Mouse (Mus musculus): Measurements from ENCODE around the gene Shisa5. TPM values are rescaled to one million over a fixed set of nuclear protein-coding genes. Genes with fewer than 3 reads are reported as not detected.

The Shisa5 gene
- polyA plus RNA-seq, 1 experiment = 4,319 TPM

DNA sequence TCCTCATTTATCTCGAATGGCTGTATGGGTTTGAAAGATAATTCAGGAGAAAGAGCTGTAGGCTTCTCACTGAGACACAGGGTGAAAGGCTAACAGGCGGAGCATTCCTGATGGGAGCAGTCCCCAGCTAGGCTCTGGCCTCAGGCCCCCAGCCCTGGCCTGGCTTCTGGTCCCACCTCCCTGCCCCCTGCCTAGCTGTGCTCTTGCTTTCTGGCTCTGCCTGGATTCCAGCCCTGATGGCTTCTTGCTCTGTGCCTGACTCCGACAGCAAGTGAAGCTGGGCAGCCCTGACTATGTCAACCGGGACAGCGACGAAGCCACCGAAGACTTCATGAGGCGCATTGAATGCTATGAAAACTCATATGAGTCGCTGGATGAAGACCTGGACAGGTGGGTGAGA lies 30.3 kb upstream of the Shisa5 start:
- TF ChIP-seq CTCF (IDR thresholded peaks at IDR 0.05; ENCODE audit: extremely low read depth, insufficient read depth, insufficient read length, insufficient replicate concordance) = no peak
- no peak for TF ChIP-seq POLR2A (IDR thresholded peaks at IDR 0.05; ENCODE audit: low read depth, low read length)
- no peaks in the 10 kb centered on the region for H3K27me3 ChIP-seq (ENCODE audit: control insufficient read depth, insufficient read depth, low read length)
- 92% methylated on average over 9 of the region's 9 CpGs for WGBS

DNA sequence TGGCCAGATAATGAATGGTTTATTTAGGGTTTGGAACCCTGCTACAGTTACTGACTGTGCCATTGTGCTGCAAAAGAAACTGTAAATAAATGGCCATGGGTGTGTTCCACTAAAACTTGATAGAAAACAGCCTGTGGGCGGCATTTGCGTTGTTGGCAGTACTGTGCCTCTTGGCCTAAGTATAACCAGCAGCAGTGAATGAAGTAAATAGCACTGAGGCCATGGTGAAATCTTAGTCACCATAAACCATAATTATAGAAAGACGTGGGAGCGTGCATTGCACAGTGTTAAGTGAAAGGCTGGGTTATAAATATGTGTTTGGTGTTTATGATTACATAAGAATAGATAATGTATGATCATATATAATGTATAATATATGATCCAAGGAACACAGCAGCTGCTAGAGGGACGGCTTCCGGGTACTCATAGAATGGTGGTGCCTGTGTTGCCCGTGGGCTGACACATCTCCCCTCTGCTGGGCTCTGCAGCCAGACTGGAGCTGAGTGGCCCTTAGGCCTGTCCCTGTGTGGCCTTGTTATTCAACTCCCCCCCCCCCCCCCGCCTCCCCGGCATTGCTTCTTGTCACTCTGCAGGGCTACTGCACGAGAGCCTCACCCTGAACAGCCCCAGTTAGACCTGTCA lies 29.2 kb upstream of the Shisa5 start:
- H3K4me3 ChIP-seq (ENCODE audit: extremely low read depth, insufficient read depth, insufficient read length) = no peak overlapping the region
- DNase-seq (ENCODE audit: low read depth in 1 of 2, low spot score in 2 of 2) = no peak
- H3K36me3 ChIP-seq (ENCODE audit: control insufficient read depth, insufficient read depth, low read length) = peaks cover 2% of the 10 kb centered on the region; the same call in 1 of the 2 replicates
- 66% methylated on average over 10 of the region's 10 CpGs for WGBS
- TF ChIP-seq POLR2A (IDR thresholded peaks at IDR 0.05; ENCODE audit: low read depth, low read length) (no peak), CTCF (IDR thresholded peaks at IDR 0.05; ENCODE audit: extremely low read depth, insufficient read depth, insufficient read length, insufficient replicate concordance) (no peak)
- 0 out of 2 replicates have a peak, but pooled peaks cover 3% of the 10 kb centered on the region for H3K4me1 ChIP-seq (ENCODE audit: control insufficient read depth, insufficient read depth, insufficient read length)
- no peak overlapping the region for H3K27ac ChIP-seq (ENCODE audit: insufficient read depth, low read length)
- no peaks in the 10 kb centered on the region for H3K27me3 ChIP-seq (ENCODE audit: control insufficient read depth, insufficient read depth, low read length)

More for the DNA sequence above, 30.3 kb upstream of the Shisa5 start:
- H3K4me1 ChIP-seq (ENCODE audit: control insufficient read depth, insufficient read depth, insufficient read length) = 0 out of 2 replicates have a peak, but pooled peaks cover 3% of the 10 kb centered on the region
- no peak overlapping the region for H3K4me3 ChIP-seq (ENCODE audit: extremely low read depth, insufficient read depth, insufficient read length)
- H3K27ac ChIP-seq (ENCODE audit: insufficient read depth, low read length) = no peak overlapping the region
- no peak for DNase-seq (ENCODE audit: low read depth in 1 of 2, low spot score in 2 of 2)
- H3K36me3 ChIP-seq (ENCODE audit: control insufficient read depth, insufficient read depth, low read length) = peaks cover 2% of the 10 kb centered on the region; the same call in 1 of the 2 replicates

- peaks cover 2% of the 10 kb centered on the region; the same call in 1 of the 2 replicates for H3K36me3 ChIP-seq (ENCODE audit: control insufficient read depth, insufficient read depth, low read length)
- no peaks in the 10 kb centered on the region for H3K27me3 ChIP-seq (ENCODE audit: control insufficient read depth, insufficient read depth, low read length)
- 22% methylated on average over 17 of the region's 17 CpGs for WGBS
- TF ChIP-seq CTCF (IDR thresholded peaks at IDR 0.05; ENCODE audit: extremely low read depth, insufficient read depth, insufficient read length, insufficient replicate concordance) (no peak), POLR2A (IDR thresholded peaks at IDR 0.05; ENCODE audit: low read depth, low read length) (no peak)
- no peak overlapping the region for H3K27ac ChIP-seq (ENCODE audit: insufficient read depth, low read length)
- H3K4me3 ChIP-seq (ENCODE audit: extremely low read depth, insufficient read depth, insufficient read length) = no peak overlapping the region
- DNase-seq (ENCODE audit: low read depth in 1 of 2, low spot score in 2 of 2) = no peak
- H3K4me1 ChIP-seq (ENCODE audit: control insufficient read depth, insufficient read depth, insufficient read length) = 0 out of 2 replicates have a peak, but pooled peaks cover 3% of the 10 kb centered on the region
Observed at GRCm38 (mm10) chr9:109009636-109010315, 28.6 kb upstream of the Shisa5 start.

GRCm38 (mm10) chr9:109010316-109010690 lies 28.1 kb upstream of the Shisa5 start:
- no peak for DNase-seq (ENCODE audit: low read depth in 1 of 2, low spot score in 2 of 2)
- 0 out of 2 replicates have a peak, but pooled peaks cover 3% of the 10 kb centered on the region for H3K4me1 ChIP-seq (ENCODE audit: control insufficient read depth, insufficient read depth, insufficient read length)
- TF ChIP-seq CTCF (IDR thresholded peaks at IDR 0.05; ENCODE audit: extremely low read depth, insufficient read depth, insufficient read length, insufficient replicate concordance) = no peak
- no peak for TF ChIP-seq POLR2A (IDR thresholded peaks at IDR 0.05; ENCODE audit: low read depth, low read length)
- H3K27me3 ChIP-seq (ENCODE audit: control insufficient read depth, insufficient read depth, low read length) = no peaks in the 10 kb centered on the region
- peaks cover 2% of the 10 kb centered on the region; the same call in 1 of the 2 replicates for H3K36me3 ChIP-seq (ENCODE audit: control insufficient read depth, insufficient read depth, low read length)
- WGBS = 76% methylated on average over 14 of the region's 14 CpGs
- no peak overlapping the region for H3K4me3 ChIP-seq (ENCODE audit: extremely low read depth, insufficient read depth, insufficient read length)
- no peak overlapping the region for H3K27ac ChIP-seq (ENCODE audit: insufficient read depth, low read length)

DNA sequence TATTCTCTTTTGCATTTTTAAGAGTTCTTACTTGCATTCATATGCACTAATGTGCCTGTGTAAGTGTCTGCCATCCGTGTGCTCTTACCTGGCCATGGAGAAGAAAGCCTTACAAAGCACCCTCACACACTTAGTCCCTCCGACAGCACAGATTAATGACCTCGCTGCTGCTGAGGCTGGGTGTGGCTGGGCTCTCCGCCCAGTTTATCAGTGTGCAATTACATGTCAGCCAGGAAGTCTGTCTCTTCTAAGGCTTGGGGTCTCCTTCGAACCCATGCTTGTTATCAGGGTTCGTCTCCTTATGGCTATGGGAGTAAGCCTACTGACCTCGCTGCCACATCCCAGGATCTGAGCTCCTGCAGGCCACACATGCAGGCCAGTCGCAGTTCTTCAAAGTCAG lies 23.0 kb upstream of the Shisa5 start:
- no peak for DNase-seq (ENCODE audit: low read depth in 1 of 2, low spot score in 2 of 2)
- H3K27ac ChIP-seq (ENCODE audit: insufficient read depth, low read length) = no peak overlapping the region
- no peak overlapping the region for H3K4me3 ChIP-seq (ENCODE audit: extremely low read depth, insufficient read depth, insufficient read length)
- no peaks in the 10 kb centered on the region for H3K27me3 ChIP-seq (ENCODE audit: control insufficient read depth, insufficient read depth, low read length)
- TF ChIP-seq CTCF (IDR thresholded peaks at IDR 0.05; ENCODE audit: extremely low read depth, insufficient read depth, insufficient read length, insufficient replicate concordance) = no peak
- no peak for TF ChIP-seq POLR2A (IDR thresholded peaks at IDR 0.05; ENCODE audit: low read depth, low read length)
- peaks cover under 1% of the 10 kb centered on the region; the same call in 1 of the 2 replicates for H3K36me3 ChIP-seq (ENCODE audit: control insufficient read depth, insufficient read depth, low read length)
- H3K4me1 ChIP-seq (ENCODE audit: control insufficient read depth, insufficient read depth, insufficient read length) = no peaks in the 10 kb centered on the region
- 84% methylated on average over 8 of the region's 8 CpGs for WGBS

- TF ChIP-seq CTCF (IDR thresholded peaks at IDR 0.05; ENCODE audit: extremely low read depth, insufficient read depth, insufficient read length, insufficient replicate concordance) (no peak), POLR2A (IDR thresholded peaks at IDR 0.05; ENCODE audit: low read depth, low read length) (no peak)
- peaks cover 6% of the 10 kb centered on the region for H3K4me1 ChIP-seq (ENCODE audit: control insufficient read depth, insufficient read depth, insufficient read length)
- no peaks in the 10 kb centered on the region; the same call in 1 of the 2 replicates for H3K36me3 ChIP-seq (ENCODE audit: control insufficient read depth, insufficient read depth, low read length)
- H3K27me3 ChIP-seq (ENCODE audit: control insufficient read depth, insufficient read depth, low read length) = no peaks in the 10 kb centered on the region
- WGBS = 37% methylated on average over 11 of the region's 11 CpGs
- DNase-seq (ENCODE audit: low read depth in 1 of 2, low spot score in 2 of 2) = no peak
- no peak overlapping the region for H3K4me3 ChIP-seq (ENCODE audit: extremely low read depth, insufficient read depth, insufficient read length)
- H3K27ac ChIP-seq (ENCODE audit: insufficient read depth, low read length) = no peak overlapping the region
Observed at GRCm38 (mm10) chr9:109016973-109017604, 21.3 kb upstream of the Shisa5 start.
